Mouse (Mus musculus): ENCODE results near the gene Hlx. TPM values are rescaled to one million over a fixed set of nuclear protein-coding genes. Genes with fewer than 3 reads are reported as not detected.

The Hlx gene
- 8.1 and 8.4 TPM in 2 replicates for polyA plus RNA-seq (2015; fragmentation: Nextera tagmentation; extraction: Ambion mirVana)

- WGBS (ENCODE audit: insufficient replicate concordance) = under 1% methylated on average over 32 of the region's 32 CpGs
- H3K27me3 ChIP-seq = peaks cover 99% of the 10 kb centered on the region
- peak within 1 kb of the TSS; percentile 58 for H3K9ac ChIP-seq
- H3K4me2 ChIP-seq = peak within 1 kb of the TSS; percentile 89
- ATAC-seq (ENCODE audit: insufficient read depth) = peak; percentile 77
- peaks cover 38% of the 10 kb centered on the region for H3K4me1 ChIP-seq (replicated peaks)
- H3K4me3 ChIP-seq (replicated peaks) = peak within 1 kb of the TSS; percentile 64
- no peaks in the 10 kb centered on the region for H3K9me3 ChIP-seq (replicated peaks)
- no peaks in the 10 kb centered on the region for H3K36me3 ChIP-seq (replicated peaks)
- peak within 1 kb of the TSS; percentile 81 for H3K27ac ChIP-seq (replicated peaks)
These were observed at the start of gene Hlx for GRCm38 (mm10) chr1:184732556-184733049. Gene Hlx, minus strand, starts transcription at chr1:184732619.

- no peak for ATAC-seq (ENCODE audit: insufficient read depth)
These were observed 49.7 kb upstream of the Hlx start for GRCm38 (mm10) chr1:184782161-184782513.

DNA sequence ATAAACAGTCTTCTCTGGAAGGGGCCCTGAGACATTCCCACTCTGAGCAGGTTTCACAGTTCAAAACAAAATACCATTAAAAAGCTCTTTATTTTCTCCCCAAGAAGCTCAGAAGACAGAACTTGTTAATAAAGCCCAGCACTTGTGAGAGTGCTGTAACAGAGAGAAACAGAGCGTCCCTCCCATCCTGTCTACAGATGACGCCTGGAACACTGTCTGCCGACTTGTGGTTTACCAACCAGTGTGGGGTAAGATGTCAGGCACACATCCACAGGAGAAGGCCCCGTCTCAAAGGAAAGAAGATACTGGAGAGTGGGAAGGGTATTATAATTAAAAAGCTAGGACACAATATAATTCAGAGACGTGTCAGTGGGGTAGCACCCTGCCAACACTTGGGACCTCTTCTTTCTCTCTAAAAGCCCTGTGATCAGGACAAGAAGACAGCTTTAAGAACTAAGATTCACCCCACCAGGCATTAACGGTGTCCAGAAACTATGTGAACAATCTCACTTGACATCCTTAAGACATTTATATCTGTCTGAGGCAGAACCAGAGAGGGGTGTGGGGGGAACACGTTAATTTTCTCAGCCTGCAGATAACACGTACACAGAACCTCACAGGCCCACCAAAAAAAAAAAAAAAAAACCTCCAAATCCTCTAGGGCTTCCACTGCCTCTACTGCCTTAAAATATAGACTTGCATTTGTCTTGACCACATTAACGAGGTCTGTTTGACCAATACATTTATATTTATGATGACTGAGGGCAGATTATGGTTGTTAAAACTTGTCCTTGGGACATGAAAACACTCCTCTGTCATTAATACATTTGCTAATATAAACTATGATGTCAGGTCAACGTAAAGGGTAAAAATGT, 49.1 kb upstream of the Hlx start:
- Histone ChIP-seq H3K9ac (no peak overlapping the region), H3K4me2 (no peak overlapping the region), H3K27me3 (no peaks in the 10 kb centered on the region), H3K27ac (replicated peaks) (peak overlapping the region; percentile 49), H3K4me3 (replicated peaks) (no peak overlapping the region), H3K36me3 (replicated peaks) (no peaks in the 10 kb centered on the region), H3K4me1 (replicated peaks) (peaks cover 32% of the 10 kb centered on the region), H3K9me3 (replicated peaks) (no peaks in the 10 kb centered on the region)
- peak; percentile 75 for ATAC-seq (ENCODE audit: insufficient read depth)
- 22% methylated on average over 10 of the region's 10 CpGs for WGBS (ENCODE audit: insufficient replicate concordance)

More at GRCm38 (mm10) chr1:184782161-184782513, 49.7 kb upstream of the Hlx start:
- Histone ChIP-seq H3K4me2 (no peak overlapping the region), H3K27ac (replicated peaks) (no peak overlapping the region), H3K4me3 (replicated peaks) (no peak overlapping the region), H3K36me3 (replicated peaks) (no peaks in the 10 kb centered on the region), H3K27me3 (no peaks in the 10 kb centered on the region), H3K4me1 (replicated peaks) (peaks cover 36% of the 10 kb centered on the region), H3K9ac (no peak overlapping the region), H3K9me3 (replicated peaks) (no peaks in the 10 kb centered on the region)
- 67% methylated on average over 14 of the region's 14 CpGs for WGBS (ENCODE audit: insufficient replicate concordance)

- no peaks in the 10 kb centered on the region for H3K9me3 ChIP-seq (replicated peaks)
- WGBS (ENCODE audit: insufficient replicate concordance) = 80% methylated on average over 6 of the region's 6 CpGs
- no peak for ATAC-seq (ENCODE audit: insufficient read depth)
- H3K4me3 ChIP-seq (replicated peaks) = no peak overlapping the region
- H3K9ac ChIP-seq = no peak overlapping the region
- no peak overlapping the region for H3K27ac ChIP-seq (replicated peaks)
- no peaks in the 10 kb centered on the region for H3K36me3 ChIP-seq (replicated peaks)
- H3K4me1 ChIP-seq (replicated peaks) = peaks cover 32% of the 10 kb centered on the region
- H3K27me3 ChIP-seq = peaks cover 2% of the 10 kb centered on the region; the same call in 1 of the 2 replicates
- H3K4me2 ChIP-seq = no peak overlapping the region
These were observed 45.7 kb upstream of the Hlx start for GRCm38 (mm10) chr1:184778157-184778556.

DNA sequence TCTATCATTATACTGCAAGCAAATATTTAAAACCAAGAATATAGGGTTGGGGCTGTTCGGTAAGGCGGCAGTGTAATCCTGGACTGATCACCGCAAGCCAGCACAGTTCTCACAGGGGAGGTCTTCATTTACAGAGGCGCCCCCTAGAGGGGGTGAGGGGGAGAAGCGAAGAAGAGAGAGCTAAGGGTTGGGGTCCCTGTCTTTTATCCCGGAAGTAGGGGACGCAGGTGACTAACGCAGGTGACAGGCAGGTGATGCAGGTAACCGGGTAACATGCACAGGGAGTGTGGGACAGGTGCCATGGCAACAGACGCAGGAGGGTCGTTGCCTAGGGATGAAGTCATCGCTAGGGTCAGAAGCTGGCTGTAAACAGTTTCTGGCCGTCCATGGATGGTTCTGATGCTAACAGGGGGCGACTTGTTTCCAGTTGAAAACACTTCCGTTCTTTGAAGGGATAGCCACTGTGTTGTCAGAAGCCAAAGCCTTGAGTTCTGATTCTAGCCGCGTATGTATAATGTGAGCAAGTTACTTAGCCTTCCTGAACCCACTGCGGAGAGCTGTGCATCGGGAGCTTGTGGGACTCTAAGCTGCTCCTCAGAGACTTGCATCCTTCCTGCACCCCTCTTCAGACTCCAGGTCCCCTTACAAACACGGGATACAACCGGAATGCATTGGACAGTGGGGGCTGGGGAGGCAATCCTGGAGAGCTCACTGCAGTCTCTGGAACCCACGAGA, 44.8 kb upstream of the Hlx start:
- no peak for ATAC-seq (ENCODE audit: insufficient read depth)
- Histone ChIP-seq H3K27ac (replicated peaks) (no peak overlapping the region), H3K27me3 (peaks cover 2% of the 10 kb centered on the region; the same call in 1 of the 2 replicates), H3K4me1 (replicated peaks) (peaks cover 23% of the 10 kb centered on the region), H3K36me3 (replicated peaks) (no peaks in the 10 kb centered on the region), H3K9me3 (replicated peaks) (no peaks in the 10 kb centered on the region), H3K9ac (no peak overlapping the region), H3K4me3 (replicated peaks) (no peak overlapping the region), H3K4me2 (no peak overlapping the region)
- WGBS (ENCODE audit: insufficient replicate concordance) = 28% methylated on average over 22 of the region's 22 CpGs

DNA sequence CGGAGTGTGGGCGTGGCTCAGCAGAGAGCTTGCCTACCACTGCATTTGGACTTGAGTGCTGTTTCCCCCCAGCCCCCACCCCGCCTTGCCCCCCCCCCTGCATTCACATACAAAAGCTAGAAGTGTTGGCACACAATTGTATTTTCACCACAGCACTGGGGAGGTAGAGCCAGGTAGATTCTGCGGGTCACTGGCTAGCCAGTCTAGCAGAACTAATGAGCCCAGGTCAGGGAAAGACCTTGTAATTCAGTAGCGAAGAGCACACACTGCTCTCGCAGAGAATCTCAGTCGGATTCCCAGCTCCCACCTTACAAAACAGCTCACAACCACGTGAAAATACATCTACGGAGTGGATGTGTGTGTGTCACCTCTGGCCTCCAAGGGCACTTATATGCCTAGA, 42.9 kb upstream of the Hlx start:
- Histone ChIP-seq H3K27ac (replicated peaks) (no peak overlapping the region), H3K4me2 (no peak overlapping the region), H3K4me1 (replicated peaks) (peaks cover 12% of the 10 kb centered on the region), H3K9ac (no peak overlapping the region), H3K4me3 (replicated peaks) (no peak overlapping the region), H3K9me3 (replicated peaks) (no peaks in the 10 kb centered on the region), H3K27me3 (peaks cover 6% of the 10 kb centered on the region), H3K36me3 (replicated peaks) (no peaks in the 10 kb centered on the region)
- WGBS (ENCODE audit: insufficient replicate concordance) = 50% methylated on average over 9 of the region's 9 CpGs
- ATAC-seq (ENCODE audit: insufficient read depth) = no peak

DNA sequence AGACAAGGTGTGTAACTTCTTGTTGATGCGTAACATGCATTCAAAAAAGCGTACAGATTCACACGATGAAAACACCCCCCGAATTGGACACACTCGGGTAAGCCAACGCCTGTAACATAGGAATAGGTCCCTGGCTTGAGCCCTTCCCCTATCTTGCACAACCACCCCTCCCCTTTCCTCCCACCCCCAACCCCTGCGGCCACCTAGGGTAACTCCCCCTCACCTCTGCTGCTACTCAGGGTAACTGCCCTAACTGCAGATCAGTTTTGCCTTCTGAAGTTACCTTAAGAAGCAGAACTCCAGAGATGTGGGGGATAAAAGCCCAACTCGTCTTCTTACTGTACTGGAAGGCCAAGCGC, 39.5 kb upstream of the Hlx start:
- ATAC-seq (ENCODE audit: insufficient read depth) = no peak
- peaks cover 6% of the 10 kb centered on the region for H3K27me3 ChIP-seq
- H3K36me3 ChIP-seq (replicated peaks) = no peaks in the 10 kb centered on the region
- WGBS (ENCODE audit: insufficient replicate concordance) = 9% methylated on average over 9 of the region's 9 CpGs
- H3K4me1 ChIP-seq (replicated peaks) = peaks cover 9% of the 10 kb centered on the region
- H3K9ac ChIP-seq = no peak overlapping the region
- H3K4me3 ChIP-seq (replicated peaks) = no peak overlapping the region
- H3K27ac ChIP-seq (replicated peaks) = no peak overlapping the region
- no peaks in the 10 kb centered on the region for H3K9me3 ChIP-seq (replicated peaks)
- peak overlapping the region; percentile 34; the same call in 1 of the 2 replicates for H3K4me2 ChIP-seq

GRCm38 (mm10) chr1:184771202-184771890, 38.9 kb upstream of the Hlx start:
- H3K27ac ChIP-seq (replicated peaks) = no peak overlapping the region

GRCm38 (mm10) chr1:184763866-184764265, 31.4 kb upstream of the Hlx start:
- 33% methylated on average over 3 of the region's 3 CpGs for WGBS (ENCODE audit: insufficient replicate concordance)
- no peaks in the 10 kb centered on the region for H3K9me3 ChIP-seq (replicated peaks)
- no peaks in the 10 kb centered on the region for H3K4me1 ChIP-seq (replicated peaks)
- H3K9ac ChIP-seq = no peak overlapping the region
- H3K4me2 ChIP-seq = no peak overlapping the region
- no peaks in the 10 kb centered on the region for H3K36me3 ChIP-seq (replicated peaks)
- ATAC-seq (ENCODE audit: insufficient read depth) = no peak
- H3K27me3 ChIP-seq = no peaks in the 10 kb centered on the region
- H3K27ac ChIP-seq (replicated peaks) = no peak overlapping the region
- no peak overlapping the region for H3K4me3 ChIP-seq (replicated peaks)

More at GRCm38 (mm10) chr1:184771202-184771890, 38.9 kb upstream of the Hlx start:
- H3K4me2 ChIP-seq = peak overlapping the region; percentile 34
- peaks cover 9% of the 10 kb centered on the region for H3K4me1 ChIP-seq (replicated peaks)
- peaks cover 6% of the 10 kb centered on the region for H3K27me3 ChIP-seq
- peak; percentile 59 for ATAC-seq (ENCODE audit: insufficient read depth)
- 3% methylated on average over 18 of the region's 18 CpGs for WGBS (ENCODE audit: insufficient replicate concordance)
- H3K4me3 ChIP-seq (replicated peaks) = no peak overlapping the region
- H3K9ac ChIP-seq = no peak overlapping the region
- no peaks in the 10 kb centered on the region for H3K9me3 ChIP-seq (replicated peaks)
- H3K36me3 ChIP-seq (replicated peaks) = no peaks in the 10 kb centered on the region

GRCm38 (mm10) chr1:184762941-184763340, 30.5 kb upstream of the Hlx start:
- Histone ChIP-seq H3K4me2 (no peak overlapping the region), H3K27me3 (no peaks in the 10 kb centered on the region), H3K9ac (no peak overlapping the region), H3K4me1 (replicated peaks) (no peaks in the 10 kb centered on the region), H3K36me3 (replicated peaks) (no peaks in the 10 kb centered on the region), H3K4me3 (replicated peaks) (no peak overlapping the region), H3K9me3 (replicated peaks) (no peaks in the 10 kb centered on the region), H3K27ac (replicated peaks) (no peak overlapping the region)
- WGBS (ENCODE audit: insufficient replicate concordance) = 55% methylated on average over 5 of the region's 5 CpGs
- no peak for ATAC-seq (ENCODE audit: insufficient read depth)

DNA sequence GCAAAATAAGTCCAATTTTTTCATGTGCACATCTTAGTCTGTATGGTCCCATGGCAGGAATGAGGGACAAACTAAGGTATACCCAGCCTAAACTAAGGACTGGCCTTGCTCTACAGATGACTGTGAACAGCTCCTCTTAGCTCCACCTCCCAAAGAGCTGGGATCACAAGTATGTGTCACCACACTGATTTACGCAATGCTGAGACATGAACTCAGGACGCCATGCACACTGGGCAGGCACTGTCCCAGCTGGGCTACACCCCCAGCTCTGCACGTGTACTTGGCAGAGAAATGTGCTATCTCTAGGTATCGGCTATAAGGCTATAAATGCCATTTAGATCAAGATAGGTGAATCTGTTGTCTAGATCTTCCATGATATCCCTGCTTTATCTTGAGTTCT, 29.6 kb upstream of the Hlx start:
- no peak for ATAC-seq (ENCODE audit: insufficient read depth)
- Histone ChIP-seq H3K4me1 (replicated peaks) (no peaks in the 10 kb centered on the region), H3K36me3 (replicated peaks) (no peaks in the 10 kb centered on the region), H3K27ac (replicated peaks) (no peak overlapping the region), H3K9me3 (replicated peaks) (no peaks in the 10 kb centered on the region), H3K9ac (no peak overlapping the region), H3K4me3 (replicated peaks) (no peak overlapping the region), H3K4me2 (no peak overlapping the region), H3K27me3 (no peaks in the 10 kb centered on the region)
- 58% methylated on average over 4 of the region's 4 CpGs for WGBS (ENCODE audit: insufficient replicate concordance)
